Mouse (Mus musculus): Measurements from ENCODE around the gene Ric8b.

Gene Ric8b

GRCm38 (mm10) chr10:84960380-84960930, 43.0 kb downstream of the Ric8b start:
- no peak for DNase-seq (ENCODE audit: low spot score)

- DNase-seq (ENCODE audit: low spot score), result no peak
These were observed 45.7 kb downstream of the Ric8b start for GRCm38 (mm10) chr10:84963126-84963525.

DNA sequence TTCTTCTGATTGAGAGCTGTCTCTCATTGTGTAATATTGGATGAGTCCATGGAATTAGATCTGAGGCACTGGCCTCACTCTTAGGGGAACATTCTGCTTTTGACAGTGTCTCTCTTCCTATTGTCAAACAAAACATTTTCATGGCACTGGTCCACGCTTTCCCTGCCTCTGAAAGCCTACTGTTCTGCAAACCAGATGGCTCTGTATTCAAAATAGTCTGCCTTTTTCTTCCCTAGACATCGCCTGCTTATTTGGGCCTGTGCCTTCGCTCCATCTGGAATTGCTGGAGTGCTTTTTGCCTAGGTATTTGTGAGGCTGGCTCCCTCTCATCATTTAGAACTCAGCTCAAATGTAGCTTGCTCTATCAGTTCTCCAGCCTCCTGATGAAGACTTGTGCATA, 46.3 kb downstream of the Ric8b start:
- no peak for DNase-seq (ENCODE audit: low spot score)

DNA sequence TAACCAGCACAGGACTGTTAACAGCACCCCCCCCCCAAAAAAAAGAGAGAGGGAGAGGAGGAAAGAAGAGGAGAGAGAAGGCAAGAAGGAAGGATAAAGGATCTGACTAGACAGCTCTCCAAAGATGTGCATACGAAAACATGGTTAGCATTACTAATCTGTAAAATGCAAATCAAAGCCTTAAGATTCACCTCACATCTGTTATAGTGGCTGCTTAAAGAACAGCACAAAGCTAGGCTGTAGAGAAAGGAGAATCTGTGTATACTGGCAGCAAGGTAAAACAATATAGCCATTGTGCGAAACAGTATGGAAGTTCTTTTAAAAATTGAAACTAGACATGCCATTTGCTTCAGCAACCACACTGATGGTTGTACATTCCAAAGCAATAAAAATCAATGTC, 49.1 kb downstream of the Ric8b start:
- DNase-seq (ENCODE audit: low spot score), result no peak

- no peak for DNase-seq (ENCODE audit: low spot score)
These were observed 50.2 kb downstream of the Ric8b start for GRCm38 (mm10) chr10:84967645-84968044.

DNA sequence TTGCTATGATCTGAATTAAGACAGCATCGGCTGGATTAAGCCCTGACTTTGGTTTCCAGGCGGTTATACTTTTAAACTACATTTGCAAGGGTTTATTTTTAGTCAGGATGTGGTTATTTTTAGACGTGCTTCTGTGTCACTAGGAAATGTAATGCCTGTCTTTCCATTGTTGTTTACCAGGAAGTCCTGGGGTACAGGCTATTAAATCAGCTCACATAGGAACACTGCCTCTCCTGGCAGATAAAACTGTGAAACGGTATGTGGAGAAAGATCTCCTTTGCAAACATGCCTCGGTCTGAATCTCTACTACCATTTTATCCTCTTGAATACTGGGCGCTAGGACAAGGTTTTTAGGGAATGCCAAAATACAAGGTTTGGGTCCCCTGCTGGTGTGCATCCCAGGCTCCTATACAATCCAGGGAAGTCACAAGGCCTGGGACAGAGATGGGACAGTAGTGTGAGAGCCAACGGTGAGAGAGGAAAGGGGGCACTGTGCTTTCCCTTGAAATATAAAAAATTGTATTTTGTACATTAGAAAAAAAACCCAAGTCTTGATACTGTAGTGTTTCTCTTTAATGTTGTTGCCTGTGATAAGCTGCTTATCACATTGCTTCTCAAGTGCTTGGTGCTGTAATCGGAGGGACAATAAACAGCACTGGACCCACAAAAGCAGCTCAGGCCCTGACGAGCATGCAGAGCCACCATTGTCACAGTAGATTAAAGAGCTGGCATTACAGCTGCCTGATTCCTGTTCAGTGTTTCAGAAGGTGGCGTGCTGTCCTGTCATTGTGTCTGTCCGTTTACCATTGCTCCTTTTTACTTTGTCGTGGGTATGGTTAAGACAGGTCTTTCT, 51.7 kb downstream of the Ric8b start:
- DNase-seq (ENCODE audit: low spot score), result no peak

DNA sequence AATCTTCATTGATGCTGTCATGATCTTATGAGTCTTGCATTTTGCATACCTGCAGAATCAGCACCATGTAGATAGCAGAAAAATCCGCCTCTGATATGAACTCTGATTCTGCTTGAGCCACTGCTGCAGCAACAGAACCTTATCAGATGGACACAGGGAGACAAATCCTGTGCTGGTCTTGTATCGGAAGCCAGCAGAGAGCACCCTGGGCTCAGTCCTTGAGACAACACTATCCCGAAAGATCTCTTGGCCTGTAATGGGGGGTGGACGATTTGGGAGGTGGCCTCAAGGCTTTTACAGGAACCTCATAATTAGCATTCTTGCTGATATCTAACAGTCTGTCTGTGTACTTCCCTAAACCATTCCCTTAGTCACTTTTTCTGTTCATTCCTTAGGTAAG, 57.8 kb downstream of the Ric8b start:
- DNase-seq (ENCODE audit: low spot score), result no peak

DNA sequence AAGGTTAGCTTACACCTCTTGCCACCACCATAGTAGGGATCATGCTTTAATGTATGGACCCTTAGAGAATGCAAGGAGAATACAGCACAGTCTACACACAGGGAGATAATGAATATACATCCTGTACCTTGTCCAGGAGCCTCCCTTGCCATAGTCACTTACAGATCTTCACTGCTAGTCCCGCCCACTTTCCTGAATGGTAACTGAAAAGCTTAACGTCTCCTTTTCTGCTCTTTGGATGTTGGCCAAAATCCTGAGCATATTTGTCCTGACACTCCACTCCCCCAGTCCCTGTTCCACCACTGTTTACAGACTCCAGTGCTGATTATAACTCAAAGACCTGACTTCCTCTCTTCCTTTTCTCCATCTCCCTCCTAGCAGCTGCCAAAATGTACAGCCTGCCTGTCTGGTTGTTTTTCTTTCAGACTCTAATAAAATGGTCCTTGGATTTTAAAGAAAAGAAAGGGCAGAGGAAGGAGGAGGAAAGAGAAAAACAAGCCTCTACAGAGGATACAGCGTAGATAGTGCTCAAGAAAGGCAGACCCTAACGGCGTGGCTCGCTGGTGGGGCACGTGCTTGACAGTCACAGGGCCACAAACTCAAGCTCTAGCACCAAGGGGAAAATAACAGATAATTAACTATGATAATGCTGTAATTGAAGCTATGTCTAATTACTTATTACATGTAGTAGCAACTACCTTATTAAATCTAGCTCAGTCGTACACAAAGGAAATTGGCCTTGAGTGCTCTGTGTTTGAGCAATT, 59.4 kb downstream of the Ric8b start:
- peak; percentile 37 for DNase-seq (ENCODE audit: low spot score)

DNA sequence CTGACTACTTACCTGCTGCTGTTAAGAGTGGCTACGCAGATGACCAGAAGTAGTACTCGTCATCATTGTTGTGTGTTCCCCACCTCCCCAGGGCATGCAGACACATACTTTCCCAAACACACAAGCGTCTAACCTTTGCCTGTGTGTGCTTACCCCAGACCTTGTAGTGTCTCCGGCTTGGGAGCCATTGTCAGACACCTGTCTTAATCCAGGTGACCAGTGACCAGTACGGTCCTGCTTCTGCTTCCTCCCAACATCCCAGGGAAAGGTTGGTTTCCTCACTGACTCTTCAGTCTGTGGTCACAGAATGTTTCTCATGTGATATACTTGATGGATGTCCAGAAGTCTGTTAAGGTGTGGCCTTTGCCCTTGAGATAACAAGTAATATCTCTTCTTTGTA, 62.9 kb downstream of the Ric8b start:
- DNase-seq (ENCODE audit: low spot score), result no peak

DNA sequence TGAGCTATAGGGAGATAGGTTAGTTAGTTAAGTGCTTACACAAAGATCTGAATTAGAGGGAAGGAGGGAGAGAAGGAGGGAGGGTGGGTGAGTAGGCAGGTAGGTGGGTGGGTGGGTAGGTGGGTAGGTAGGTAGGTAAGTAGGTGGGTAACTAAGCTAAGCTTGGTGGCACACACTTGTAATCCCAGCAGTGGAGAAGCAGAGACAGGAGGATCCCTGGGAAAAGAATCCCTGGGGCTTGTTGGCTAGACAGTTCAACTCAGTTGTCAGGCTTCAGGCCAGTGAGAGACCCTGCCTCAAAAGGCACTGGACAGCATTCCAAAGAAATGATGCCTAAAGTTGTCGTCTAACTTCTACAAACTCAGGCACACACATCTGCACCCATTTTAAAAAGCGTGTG, 64.0 kb downstream of the Ric8b start:
- no peak for DNase-seq (ENCODE audit: low spot score)

DNA sequence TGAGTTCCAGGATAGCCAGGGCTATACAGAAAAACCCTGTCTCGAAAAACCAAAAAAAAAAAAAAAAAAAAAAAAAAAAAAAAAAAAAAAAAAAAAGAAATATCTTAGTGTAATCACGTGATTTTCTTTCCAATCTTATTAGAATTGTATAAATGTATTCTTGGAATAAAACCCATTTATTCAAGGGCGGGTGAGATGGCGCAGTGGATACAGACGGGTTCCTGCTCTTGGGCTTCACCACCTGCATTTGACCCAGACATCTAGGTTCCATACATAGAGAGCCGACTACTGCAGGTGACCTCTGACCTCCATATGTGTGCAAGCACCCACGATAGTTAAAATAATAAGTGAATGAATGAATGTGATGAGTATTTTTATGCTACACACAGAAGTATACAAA, 65.3 kb downstream of the Ric8b start:
- DNase-seq (ENCODE audit: low spot score), result no peak

GRCm38 (mm10) chr10:84985956-84986355, 68.5 kb downstream of the Ric8b start:
- no peak for DNase-seq (ENCODE audit: low spot score)

GRCm38 (mm10) chr10:84987666-84988065, 70.2 kb downstream of the Ric8b start:
- DNase-seq (ENCODE audit: low spot score), result no peak

GRCm38 (mm10) chr10:84988650-84989049, 71.2 kb downstream of the Ric8b start:
- no peak for DNase-seq (ENCODE audit: low spot score)

GRCm38 (mm10) chr10:84994346-84994745, 76.9 kb downstream of the Ric8b start:
- no peak for DNase-seq (ENCODE audit: low spot score)

DNA sequence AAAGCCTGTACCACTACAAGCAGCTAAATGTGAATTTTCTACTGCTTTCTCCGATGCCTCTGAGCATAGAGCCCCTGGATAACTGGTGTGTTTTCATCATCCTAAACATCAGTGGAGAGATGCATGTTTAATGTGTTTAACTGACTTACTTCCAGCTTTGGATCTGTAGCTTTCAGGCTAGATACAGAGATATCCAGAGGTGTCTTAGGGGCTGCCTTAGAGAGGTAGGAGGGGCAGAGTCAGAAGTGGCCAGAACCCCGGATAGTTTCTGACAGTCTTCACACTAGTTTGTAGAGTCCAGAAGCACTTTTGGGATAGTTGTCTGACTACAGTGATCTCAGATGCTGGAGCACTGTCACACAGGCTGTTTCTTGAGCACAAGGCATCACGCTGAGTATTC, 77.6 kb downstream of the Ric8b start:
- DNase-seq (ENCODE audit: low spot score), result no peak

- no peak for DNase-seq (ENCODE audit: low spot score)
These were observed 79.0 kb downstream of the Ric8b start for GRCm38 (mm10) chr10:84996366-84996765.

- DNase-seq (ENCODE audit: low spot score), result no peak
These were observed 80.3 kb downstream of the Ric8b start for GRCm38 (mm10) chr10:84997571-84998224.

DNA sequence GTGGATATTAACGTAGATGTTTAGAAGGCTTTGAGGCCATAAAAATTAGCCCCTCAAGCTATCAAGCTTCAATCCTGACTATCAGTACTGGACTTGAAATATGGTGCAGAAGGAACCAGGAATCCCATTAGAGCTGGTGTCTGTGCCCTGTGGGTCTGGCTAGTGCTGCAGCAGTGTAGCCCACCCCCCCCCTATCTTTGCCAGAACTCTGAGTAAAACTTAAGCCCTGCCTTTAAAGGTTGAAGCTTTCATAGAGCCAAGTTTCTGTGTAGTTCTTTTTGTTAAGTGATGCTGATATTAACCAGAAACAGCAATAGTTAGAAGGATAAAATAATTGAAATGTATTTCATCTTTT, 80.8 kb downstream of the Ric8b start:
- DNase-seq (ENCODE audit: low spot score), result no peak

- no peak for DNase-seq (ENCODE audit: low spot score)
These were observed 84.5 kb downstream of the Ric8b start for GRCm38 (mm10) chr10:85001920-85002319.

- DNase-seq (ENCODE audit: low spot score), result no peak
These were observed 86.0 kb downstream of the Ric8b start for GRCm38 (mm10) chr10:85003190-85004026.
